Mouse (Mus musculus) bone marrow, adult 2 months (tissue): ENCODE measurements around the gene 1110032A03Rik.

ENCODE experiments used
- CTCF ChIP-seq: fragments of 200-500 bp; IDR thresholded peaks from 2 replicates; pipeline ENCODE4 v1.5.1; 2011; ENCODE audit warnings: low read length, control low read depth; ENCODE audit not compliant: control insufficient read depth, insufficient read depth
- POLR2A ChIP-seq: fragments of 200-500 bp; IDR thresholded peaks from 2 replicates; pipeline ENCODE4 v1.6.1; 2011; ENCODE audit warnings: low read depth, mild to moderate bottlenecking, control low read depth, low read length, borderline replicate concordance; ENCODE audit not compliant: control insufficient read depth

DNA sequence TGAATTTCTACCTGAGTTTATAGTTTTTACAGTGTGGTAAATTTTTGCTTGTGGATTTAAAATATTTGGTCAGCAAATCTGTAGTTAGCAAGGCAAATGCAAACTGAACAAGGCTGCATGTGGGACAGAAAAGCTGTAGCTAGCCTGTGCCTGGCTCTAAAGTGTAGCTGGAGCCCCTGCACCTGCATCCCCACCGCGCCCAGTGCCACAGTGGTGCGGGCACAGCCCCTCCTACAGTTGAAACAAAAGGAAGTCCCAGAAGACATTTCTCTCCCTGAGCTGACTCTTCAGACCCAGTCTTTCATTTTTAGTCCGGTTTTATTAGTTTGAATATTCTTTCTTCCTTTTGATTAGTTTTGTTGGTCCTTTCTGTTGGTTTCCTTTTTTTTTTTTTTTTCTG, 40.3 kb upstream of the 1110032A03Rik start:
- TF ChIP-seq CTCF (no peak), POLR2A (no peak)
